Mouse (Mus musculus) MEL (cell line): ENCODE measurements around the gene Majin.

Experiments
- CTCF ChIP-seq, 3 experiments: IDR thresholded peaks in 2 of 3; conservative IDR thresholded peaks in 1 of 3; 2 replicates each; pipeline ENCODE4 v1.5.1; 2011 to 2012; ENCODE audit warnings: low read length in 3 of 3, low read depth in 2 of 3, mild to moderate bottlenecking in 2 of 3, improper control_type of control experiment in 1 of 3, inconsistent platforms in 1 of 3, mixed read lengths in 1 of 3, moderate library complexity in 1 of 3; ENCODE audit not compliant: control insufficient read depth in 1 of 3, insufficient read depth in 1 of 3, poor library complexity in 1 of 3, severe bottlenecking in 1 of 3
- EP300 ChIP-seq, 2 experiments: IDR thresholded peaks; 2 replicates each; pipeline ENCODE4 v1.6.1; 2011; ENCODE audit warnings: improper control_type of control experiment in 2 of 2, low read length in 2 of 2, low read depth in 1 of 2, mild to moderate bottlenecking in 1 of 2
- MEF2A ChIP-seq: IDR thresholded peaks from 2 replicates; pipeline ENCODE4 v1.6.1; 2014; ENCODE audit warnings: low read depth, mild to moderate bottlenecking, inconsistent platforms, low read length, improper control_type of control experiment; ENCODE audit not compliant: poor library complexity, insufficient replicate concordance, severe bottlenecking; ENCODE audit errors: extremely low read depth
- NRF1 ChIP-seq: IDR thresholded peaks from 2 replicates; pipeline ENCODE4 v1.6.1; 2014; ENCODE audit warnings: low read depth, mild to moderate bottlenecking, inconsistent platforms, low read length, improper control_type of control experiment, moderate library complexity; ENCODE audit not compliant: poor library complexity, insufficient read depth, severe bottlenecking
- POLR2A ChIP-seq, 2 experiments: IDR thresholded peaks; 2 replicates each; pipeline ENCODE4 v1.6.1; 2011 to 2012; ENCODE audit warnings: low read length in 2 of 2, mild to moderate bottlenecking in 2 of 2, control low read depth in 1 of 2, improper control_type of control experiment in 1 of 2, low read depth in 1 of 2, moderate library complexity in 1 of 2; ENCODE audit not compliant: control insufficient read depth in 1 of 2, insufficient read depth in 1 of 2, poor library complexity in 1 of 2
- ZC3H11A ChIP-seq: IDR thresholded peaks from 2 replicates; pipeline ENCODE4 v1.6.1; 2012; ENCODE audit warnings: low read depth, mild to moderate bottlenecking, inconsistent platforms, low read length, improper control_type of control experiment

GRCm38 (mm10) chr19:6140678-6141393 lies 43.4 kb upstream of the Majin start, which contains the start of gene Batf2:
- no peak for TF ChIP-seq MEF2A
- TF ChIP-seq CTCF (IDR thresholded peaks at IDR 0.05 in 2 of 3, conservative IDR thresholded peaks at IDR 0.05 in 1 of 3; ENCODE audit: control insufficient read depth in 1 of 3, insufficient read depth in 1 of 3, low read depth in 2 of 3, low read length in 3 of 3, poor library complexity in 1 of 3, severe bottlenecking in 1 of 3): peak in 2 of 3 experiments; percentile 79 to 92; a peak in 4 of 6 replicates
- TF ChIP-seq POLR2A (IDR thresholded peaks at IDR 0.05; ENCODE audit: control insufficient read depth in 1 of 2, insufficient read depth in 1 of 2, low read depth in 1 of 2, low read length in 2 of 2, poor library complexity in 1 of 2): peak; percentile 70 to 77; a peak in 2 of 4 replicates
- TF ChIP-seq ZC3H11A: no peak
- no peak for TF ChIP-seq NRF1
- TF ChIP-seq EP300 (IDR thresholded peaks at IDR 0.05; ENCODE audit: low read depth in 1 of 2, low read length in 2 of 2): no peak
